Mouse (Mus musculus): ENCODE data around the gene Rai1.
A peak's percentile ranks its signal among the peaks of the same experiment; 100 is the strongest.

Rai1 gene

DNA sequence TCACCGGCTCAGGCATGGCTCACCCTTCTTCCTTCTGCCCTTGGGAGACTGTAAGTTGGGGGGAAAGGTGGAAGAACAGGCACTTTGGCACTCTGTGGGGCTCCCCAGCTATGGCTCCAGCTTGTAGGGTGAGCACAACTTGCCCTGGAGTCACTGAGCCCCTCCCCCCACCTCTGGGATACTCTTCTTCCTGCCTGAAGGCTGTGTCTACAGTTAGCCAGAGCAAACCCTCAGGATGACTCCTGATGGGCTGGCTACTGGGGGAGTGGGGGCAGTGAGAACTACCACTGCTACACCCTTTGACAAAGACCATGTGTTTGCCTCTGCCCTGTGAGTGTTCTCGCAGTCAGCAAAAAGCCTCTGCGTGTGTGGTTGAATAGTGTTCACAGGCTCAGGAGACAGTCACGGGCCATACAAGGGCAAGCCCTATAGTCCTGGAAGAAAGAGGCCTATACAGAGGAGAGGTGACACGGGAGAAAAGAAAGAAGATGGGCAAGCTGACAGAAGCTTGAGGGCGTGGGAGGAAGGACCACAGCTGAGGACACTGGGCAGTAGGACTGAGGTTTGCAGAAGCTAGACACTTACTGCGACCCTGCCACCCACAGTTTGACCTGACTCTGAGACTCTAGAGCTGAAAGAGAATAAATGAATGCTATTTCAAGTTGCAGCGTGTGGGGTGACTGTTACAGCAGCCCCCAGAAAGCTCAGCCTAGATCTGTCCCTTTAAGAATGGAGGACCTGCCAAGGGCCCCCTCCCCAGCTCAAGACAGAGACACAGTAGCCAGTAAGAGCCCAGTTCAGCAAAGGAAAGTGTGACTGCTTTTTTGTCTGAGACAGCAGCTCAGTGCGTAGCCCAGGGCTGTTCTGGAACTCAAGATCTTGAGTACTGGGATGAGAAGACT is 9.7 kb upstream of the Rai1 start:
- no peak for DNase-seq (ENCODE audit: low spot score)

DNA sequence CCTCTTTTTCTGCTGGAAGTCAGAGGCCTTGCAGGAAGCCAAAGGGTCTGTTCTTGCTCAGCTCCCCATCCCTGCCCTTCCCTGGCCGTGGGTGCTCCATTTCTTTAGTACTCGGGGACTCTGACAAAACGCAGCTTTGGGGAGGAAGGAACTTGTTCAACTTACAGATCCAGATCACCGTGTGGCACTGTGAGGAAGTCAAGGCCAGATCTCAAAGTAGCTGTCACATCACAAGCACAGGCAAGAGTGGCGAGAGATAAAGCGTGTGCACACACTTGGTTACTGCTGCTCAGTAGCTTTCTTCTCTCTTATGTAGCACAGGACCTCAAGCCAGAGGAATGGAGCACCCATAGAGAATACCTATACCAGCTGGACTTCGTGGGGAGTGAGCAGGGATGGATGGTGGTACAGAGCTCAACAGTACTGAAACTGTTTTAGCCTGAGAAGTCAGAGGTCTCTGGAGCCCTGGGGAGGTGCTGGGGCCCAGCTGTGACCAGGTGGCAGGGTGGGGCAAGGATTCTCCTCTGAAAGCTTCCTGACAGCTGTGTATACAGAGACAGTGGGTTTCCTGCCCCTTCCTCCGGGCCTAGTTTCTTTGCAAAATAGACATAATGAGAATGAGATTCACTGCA is 5.1 kb upstream of the Rai1 start:
- no peak for DNase-seq (ENCODE audit: low spot score)

DNA sequence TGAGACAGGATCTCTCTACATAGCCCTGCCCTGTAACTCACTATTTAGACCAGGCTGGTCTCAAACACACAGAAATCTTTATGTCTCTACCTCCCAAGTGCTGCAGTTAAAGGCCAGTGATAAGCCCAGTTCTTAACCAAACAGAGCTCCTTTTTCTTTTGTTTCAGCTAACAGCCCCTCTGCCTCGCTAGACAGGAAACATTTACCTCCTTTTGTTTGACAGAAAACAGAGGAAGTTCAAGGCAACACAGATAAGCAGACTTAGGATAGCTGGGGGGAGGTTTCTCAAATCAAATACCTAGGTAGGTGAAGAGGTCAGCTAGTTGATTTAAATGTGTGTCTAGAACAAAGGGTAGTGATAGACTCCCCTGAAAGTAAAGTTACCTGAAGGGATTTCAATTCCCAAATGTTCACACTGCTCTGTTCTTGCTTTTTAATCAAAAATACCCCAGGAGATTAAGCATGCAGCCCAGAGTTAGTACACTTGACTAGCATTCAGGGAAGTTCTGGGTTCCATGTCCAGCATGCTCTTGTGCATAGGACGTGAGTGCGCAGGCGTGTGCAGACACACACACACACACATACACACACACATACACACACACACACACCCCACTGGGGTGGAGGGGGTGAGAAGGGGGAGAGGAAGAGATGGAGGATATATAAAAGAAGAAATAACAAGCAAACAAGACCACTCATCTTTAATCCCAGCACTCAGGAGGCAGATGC is 3.8 kb upstream of the Rai1 start:
- no peak for DNase-seq (ENCODE audit: low spot score)

DNA sequence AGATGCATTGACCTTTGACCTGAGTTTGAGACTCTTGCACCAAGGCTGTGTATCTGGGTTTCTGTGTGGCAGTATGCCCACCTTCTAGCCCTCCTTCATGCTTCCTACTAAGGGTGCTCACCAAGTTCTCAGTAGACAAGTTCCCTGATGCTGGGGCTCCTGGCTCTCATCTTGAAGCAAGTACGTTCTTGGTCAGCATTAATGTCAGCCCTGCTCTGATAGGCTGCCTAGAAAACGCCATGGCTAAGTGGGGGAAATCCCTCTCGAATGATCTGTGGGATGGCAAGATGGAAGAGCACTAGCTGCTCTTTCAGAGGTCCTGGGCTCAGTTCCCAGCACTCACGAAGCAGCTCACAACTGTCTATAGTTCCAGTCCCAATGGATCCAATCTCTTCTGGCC is 2.8 kb upstream of the Rai1 start:
- DNase-seq (ENCODE audit: low spot score) = no peak

DNA sequence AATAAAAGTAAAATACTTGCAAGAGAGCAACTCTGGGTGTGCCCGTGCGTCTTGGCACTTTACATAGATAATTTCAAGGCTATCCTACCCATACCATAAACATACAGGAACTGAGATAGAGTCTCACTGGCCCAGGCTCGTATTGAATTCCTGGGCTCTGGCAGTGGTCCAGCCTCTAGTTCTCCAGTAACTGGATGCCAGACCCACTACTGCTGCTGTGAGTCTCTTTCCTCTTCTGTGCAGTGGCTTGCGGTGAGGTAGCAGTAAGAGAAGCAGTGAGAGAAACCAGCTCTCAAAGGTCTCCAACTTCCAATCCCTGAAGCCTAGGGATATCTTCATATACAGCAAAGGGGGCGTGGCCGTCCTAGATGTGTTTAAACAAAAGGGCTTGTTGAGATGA is 2.1 kb upstream of the Rai1 start:
- DNase-seq (ENCODE audit: low spot score) = no peak

DNA sequence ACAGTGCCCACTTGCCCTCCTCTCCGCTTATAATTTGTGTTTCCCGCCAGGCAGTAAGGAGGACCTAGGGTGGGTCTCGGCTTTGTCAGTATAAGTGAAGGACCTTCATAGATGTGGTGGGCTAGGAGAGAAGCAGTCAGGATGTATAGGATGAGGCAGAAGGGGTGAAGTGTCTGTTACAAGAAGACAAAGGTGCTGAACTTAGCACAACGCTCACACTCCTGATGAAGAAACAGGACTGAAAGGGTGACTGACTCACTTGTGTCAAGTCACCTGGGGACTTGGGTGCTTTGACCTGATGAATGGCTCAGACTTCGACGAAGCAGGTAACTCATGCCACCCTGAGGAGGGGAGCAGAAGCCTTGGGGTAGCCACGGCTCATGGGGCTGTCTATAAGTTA is 1.2 kb upstream of the Rai1 start:
- no peak for DNase-seq (ENCODE audit: low spot score)

DNA sequence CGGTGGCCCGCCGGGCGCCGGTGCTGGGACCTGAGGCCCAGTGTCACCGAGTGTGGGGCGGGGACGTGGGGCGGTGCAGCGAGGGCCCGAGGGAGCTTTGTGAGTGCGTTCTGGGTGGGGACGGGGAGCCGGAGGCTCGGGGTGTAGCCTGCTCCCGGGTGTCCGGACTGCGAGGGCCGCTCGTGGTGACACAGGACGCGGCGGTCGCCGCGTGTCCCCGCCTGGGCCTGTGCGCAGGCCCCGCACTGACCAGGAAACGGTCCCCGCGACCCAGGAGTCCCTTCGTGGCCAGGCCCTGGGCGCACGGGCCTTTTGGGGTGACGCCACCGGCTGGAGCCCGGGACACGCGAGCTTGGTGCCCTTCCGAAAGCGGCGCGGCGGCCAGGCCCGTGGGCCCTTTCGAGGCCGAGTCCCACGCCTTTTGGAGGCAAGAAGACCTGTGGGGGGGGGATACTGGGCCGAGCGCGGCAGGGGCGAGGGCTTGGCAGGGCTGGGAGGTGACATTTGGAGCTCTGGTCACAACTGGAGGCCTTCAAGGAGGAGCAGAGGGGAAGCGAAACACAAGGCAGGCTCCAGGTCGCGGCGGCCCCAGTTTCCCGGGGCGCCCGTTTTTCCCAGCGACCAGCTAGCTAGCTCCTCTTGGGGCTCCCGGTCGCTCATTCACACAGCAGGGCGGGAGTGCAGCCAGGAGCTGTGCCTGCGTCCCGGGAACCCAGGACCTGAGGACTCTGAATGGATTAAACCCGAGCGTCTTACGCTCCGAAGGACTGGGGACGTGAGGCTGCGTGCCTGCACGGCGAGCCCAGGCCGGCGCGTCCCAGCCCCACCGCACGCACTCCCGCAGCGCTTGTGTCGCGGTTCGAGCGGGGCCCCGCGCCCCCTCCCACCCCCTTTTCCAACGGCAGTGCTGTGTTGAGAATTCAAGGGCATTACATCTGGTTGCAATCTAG is 1.1 kb downstream of the Rai1 start:
- peak; percentile 67 for DNase-seq (ENCODE audit: low spot score)

DNA sequence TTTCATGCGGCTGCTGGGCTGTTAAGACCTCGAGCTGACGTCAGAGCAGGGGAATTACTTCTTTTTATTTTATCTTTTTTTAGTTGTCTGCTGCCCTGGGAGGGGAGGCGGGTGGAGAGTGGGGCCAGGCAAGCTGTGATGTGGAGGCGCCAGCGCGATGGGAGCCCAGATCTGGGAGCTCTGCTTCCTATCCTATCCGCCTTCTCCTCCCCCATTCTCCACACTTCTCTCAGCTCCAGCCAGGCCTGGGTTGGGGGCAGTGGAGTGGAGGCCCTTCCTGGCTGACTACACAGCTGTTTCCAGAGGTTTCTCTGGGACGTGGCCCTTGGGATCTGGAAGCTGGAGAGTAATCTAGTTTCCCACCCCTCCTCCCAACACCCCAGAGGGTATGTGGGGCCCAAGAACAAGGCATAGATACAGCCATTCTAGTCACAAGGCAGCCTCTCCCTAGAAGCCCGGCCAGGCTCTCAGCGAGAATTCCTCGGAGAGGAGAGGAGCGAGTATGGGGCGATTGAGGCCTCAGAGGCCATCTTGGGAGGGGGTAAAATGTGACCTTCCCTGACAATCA is 1.8 kb downstream of the Rai1 start:
- peak; percentile 52 for DNase-seq (ENCODE audit: low spot score)

DNA sequence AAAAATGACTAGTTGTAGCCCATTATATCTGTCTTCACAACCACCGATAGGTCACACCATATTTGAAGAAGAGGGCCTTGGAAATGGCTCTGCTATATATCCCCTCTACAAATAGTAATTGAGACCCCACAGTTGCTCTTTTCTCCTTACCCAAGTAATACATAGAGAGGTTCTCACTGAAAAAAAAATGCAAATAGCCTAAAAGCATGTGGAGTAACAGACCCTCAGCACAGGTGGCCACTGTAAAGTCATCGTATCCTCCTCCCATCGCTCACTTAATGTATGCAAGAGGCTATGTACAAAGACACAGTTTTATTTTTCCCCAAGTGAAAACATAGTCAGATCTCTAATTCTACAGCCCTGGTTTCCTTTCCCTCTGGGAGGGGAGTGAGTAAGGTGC is 2.6 kb downstream of the Rai1 start:
- DNase-seq (ENCODE audit: low spot score) = no peak

DNA sequence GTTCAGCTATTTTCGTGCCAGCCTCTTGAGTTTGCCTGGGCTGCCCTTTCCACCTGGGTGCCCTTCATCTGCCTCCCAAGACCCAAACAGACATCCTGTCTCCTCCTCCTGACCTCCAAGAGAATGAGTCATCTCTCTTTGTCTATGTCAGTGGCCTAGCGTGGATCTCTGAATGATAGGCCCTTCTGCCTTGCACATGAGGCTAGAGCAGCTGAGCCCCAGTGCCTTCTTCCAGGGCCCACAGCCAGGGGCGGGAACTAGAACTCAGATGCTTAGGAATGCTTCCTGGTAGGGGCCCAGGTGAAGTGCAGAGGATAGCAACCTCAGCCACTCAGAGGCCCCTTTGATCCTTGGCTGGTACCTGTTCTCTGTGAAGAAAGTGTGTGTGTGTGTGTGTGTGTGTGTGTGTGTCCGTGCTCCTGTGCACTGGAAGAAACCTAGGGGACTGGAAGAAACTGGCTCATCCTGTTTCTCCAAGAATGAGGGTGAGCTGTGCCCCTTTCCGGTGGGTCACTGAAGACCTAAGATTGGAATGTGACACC is 3.9 kb downstream of the Rai1 start:
- DNase-seq (ENCODE audit: low spot score) = no peak

DNA sequence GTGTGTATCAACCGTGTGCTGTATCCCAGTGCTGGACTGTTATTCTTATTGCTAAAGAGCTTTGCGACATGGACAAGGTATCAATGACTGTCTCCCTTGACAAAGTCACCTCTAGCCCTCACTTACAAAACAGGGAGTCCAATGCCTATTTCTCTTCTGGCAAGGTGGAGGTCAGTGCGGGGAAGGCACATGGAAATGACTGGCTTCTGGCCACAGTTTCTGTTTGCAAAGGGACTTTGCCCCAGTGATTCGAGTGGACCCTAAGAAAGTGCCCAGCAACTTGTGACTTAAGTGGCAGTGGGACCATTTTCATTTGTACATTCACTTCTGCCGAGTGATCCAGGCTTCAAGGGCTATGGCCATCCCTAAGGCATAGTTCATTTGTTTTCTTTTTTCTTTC is 5.6 kb downstream of the Rai1 start:
- DNase-seq (ENCODE audit: low spot score) = no peak

DNA sequence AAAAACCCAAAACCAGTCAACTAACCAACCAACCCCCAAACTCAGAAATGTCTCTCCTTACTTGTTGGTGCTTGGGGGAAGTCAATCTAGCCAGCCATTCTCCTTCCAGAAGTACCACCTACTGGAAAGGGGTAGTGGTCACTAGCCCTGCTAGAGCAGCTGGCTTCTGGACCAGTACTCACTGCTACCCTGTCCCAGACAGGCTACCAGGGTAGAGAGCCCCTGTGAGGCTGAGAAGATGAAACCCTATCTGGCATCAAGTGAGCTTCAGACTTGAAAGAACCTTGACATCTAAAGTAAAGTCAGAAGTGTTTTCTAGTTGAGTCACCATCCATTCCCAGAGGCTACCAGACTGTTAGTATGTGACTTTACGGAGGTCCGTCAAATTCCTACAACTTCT is 6.8 kb downstream of the Rai1 start:
- no peak for DNase-seq (ENCODE audit: low spot score)

DNA sequence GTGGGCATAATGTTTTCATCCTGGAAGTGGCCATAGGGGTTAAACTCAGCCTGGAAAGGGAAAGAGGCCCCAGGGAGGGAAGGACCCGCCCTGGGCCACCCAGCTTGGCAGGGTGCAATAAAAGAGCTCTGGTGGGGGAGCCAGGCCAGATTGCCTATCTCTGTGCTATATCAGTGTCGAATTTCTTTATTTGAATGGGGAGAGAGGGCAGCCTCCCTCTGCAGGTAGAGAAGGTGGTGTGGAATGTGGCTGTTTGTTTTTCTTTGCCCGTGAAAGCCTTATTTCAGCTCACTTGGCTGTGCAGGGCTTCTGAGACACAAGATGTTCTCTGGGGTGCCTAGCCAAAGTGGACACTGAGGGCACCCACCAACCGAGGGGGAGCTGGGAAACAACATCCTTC is 8.8 kb downstream of the Rai1 start:
- DNase-seq (ENCODE audit: low spot score) = no peak

DNA sequence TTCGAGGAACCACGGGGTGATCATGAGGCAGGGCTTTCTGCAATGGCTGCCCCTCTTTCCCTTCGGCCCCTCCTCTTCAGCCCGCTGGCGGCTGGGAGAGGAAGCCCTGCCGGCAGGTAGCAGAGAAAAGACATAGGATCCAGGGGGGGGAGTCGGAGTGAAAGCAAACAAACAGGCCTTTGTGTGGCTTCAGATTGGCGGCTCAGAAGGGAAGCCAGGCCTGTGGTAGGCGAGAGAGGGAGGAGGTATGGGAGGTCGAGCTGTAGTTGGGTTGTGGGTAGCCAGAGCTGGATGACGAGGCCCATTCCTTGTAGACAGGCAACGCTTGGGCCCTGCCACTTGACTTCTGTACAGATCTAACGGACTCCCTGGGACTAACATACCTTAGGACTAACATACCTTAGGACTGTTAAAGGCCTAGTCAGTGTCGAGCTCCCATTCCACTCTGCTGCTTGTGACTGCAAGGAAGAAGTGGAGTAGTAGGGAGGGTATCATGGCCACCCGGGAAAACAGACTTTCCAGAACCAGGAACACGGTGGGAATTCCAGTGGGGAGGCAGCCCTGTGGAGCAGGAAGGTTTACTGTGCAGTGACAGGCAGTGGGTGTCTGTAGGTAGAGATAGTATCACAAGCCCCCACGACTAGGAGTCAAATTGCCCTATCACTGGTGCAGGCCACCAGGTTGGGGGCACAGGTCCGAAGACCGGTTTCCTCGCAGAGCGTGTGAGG is 9.6 kb downstream of the Rai1 start:
- peak; percentile 34 for DNase-seq (ENCODE audit: low spot score)

DNA sequence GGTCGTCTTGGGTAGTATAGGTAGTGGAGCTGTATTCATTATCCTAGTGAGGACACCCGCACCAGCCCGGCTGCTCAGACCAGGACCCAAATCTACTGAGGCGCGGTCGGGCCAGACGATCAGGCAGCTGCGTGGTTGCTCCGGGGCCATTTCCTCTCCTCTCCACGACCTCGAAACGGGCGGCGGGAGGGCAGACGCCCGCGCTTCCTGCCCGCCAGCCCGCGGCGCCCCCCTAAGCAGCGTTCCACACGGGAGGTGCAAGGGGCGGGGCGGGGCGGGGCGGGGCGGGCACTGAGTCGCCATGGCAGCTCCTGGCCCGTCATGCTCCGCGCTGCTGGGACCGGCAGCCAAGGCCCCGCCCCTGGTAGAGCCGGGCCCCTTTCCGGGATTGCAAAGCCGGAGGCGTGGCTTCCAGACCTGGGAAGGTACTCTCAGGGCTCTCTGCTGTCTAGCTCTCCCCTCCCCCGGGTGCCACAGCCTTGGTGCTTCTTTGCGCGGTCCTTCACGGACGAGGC is 10.3 kb downstream of the Rai1 start:
- peak; percentile 94 for DNase-seq (ENCODE audit: low spot score)

DNA sequence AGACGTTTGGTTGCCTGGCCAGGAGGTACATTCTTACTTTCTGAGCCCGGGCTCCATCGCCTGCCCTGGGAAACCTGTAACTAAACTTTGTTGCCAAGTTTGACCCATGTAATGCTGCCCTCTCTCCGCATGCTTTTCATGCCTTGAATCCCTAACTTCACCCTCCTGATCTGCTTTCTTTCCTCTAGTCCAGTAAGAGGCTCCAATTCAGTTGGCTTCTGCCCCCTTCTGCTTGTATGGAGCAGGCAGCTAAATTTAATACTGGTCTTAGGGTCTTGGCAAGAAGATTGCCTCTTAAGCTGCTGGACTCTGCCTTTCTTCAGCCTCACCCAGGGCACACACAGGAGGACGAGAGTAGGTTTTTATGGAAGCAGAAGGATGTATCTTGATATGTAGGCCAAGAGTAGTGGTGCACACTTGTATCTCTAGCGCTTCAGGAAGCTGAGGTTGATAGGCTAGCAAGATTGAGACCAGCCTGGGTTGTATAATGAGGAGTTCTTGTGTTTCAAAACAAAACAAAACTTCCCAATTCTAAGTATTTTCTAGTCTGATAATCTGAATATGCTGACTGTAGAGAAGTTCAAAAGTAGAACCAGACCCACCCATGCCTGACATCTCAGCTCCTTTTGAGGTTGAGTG is 10.9 kb downstream of the Rai1 start:
- DNase-seq (ENCODE audit: low spot score) = no peak

DNA sequence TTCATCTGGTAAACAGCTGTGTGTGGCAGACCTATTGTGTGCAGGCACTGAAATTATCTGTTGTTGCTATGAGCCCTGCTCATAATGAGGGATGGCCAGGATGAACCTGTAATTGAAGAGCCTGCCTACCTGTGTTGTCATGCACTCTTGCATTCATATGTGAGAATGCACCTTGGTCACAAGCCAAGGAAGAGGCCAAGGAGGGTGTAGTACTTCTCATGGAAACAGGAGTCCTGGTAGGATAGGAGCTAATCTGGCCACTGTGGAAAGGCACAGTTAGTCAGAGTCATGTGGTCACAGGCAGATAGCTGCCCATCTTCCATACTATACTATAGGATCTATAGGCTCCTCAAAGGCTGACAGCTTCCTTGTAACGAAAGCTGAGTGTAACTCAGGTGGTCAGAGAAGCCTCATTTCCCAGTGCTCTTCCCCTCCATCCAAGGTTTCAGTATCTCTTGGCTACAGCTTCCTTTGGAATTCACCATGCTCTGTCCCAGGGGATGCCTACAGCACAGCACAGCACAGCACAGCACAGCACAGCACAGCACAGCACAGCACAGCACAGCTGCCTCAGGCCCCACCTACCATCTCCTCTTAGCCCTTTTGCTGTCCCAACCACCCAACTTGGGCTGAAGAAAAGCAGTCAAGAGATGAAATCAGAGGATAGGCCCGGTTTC is 15.9 kb downstream of the Rai1 start:
- no peak for DNase-seq (ENCODE audit: low spot score)

DNA sequence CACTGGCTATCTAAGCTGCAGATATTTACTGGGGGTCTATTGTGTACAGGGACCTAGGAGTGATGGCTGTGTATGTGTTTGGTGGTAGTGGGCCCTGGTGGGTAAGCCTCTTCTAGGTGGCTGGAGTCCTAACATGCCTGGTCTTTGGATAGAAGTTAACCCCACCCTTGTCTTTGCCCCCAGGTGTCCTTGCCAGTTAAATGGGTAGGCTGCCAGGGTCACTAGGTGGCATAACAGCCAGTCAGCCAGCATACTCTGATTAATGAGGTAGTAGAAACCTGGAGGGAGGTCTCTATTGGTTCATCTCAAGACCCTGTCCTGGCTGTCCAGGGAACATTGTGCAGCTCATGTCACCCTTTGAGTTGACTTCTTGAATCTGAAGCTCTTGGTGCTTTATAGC is 17.8 kb downstream of the Rai1 start:
- DNase-seq (ENCODE audit: low spot score) = no peak

DNA sequence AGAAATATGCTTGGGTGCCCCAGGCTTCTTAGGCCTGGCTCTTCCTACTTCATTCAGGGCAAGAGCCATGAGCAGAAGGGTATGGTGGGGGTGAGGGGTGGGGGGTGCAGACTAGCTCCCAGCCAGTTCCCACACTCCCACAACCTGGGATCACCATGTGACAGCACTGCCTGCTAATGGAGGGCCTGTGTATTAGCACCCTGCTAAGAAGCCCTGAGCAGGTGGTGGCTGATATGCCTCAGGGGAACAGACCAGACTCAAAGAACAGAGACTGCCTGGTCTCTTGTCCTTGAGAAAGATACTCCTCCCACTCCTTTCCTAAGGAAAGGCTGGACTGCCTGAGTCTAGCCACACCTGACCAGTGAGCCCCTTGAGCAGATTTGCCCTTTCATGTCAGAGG is 22.2 kb downstream of the Rai1 start:
- DNase-seq (ENCODE audit: low spot score) = no peak

Measured in ovary, postnatal 36 days (tissue).